Mouse (Mus musculus) frontal cortex, postnatal 10 days (tissue): ENCODE results near the gene Olfr987.
"Not testable (repeated sequence)": the region's sequence is repeated elsewhere in the genome, so short reads cannot be mapped to it uniquely, and the experiment has no call there.

Experiments used
- DNase-seq, 2 experiments: peaks; one replicate each; pipeline ENCODE4 v3.0.0; 2022; ENCODE audit warnings: low spot score in 2 of 2, mixed read lengths in 1 of 2

Gene Olfr987

GRCm38 (mm10) chr2:85339215-85339614, at the start of gene Olfr987:
TSS of gene Olfr987 (minus strand) at chr2:85339315.
- DNase-seq: not testable (repeated sequence)

GRCm38 (mm10) chr2:85363127-85363526, 24.0 kb upstream of the Olfr987 start, which contains the start of gene Olfr988:
TSS of gene Olfr988 (minus strand) at chr2:85363227.
- not testable (repeated sequence) for DNase-seq

GRCm38 (mm10) chr2:85339972-85340371, 857 bp upstream of the Olfr987 start:
- no peak for DNase-seq

- DNase-seq: no peak
Observed at GRCm38 (mm10) chr2:85319106-85319505, 20.0 kb downstream of the Olfr987 start.

- no peak for DNase-seq
Observed at GRCm38 (mm10) chr2:85285406-85285805, 53.7 kb downstream of the Olfr987 start.

GRCm38 (mm10) chr2:85284626-85285025, 54.5 kb downstream of the Olfr987 start:
- DNase-seq: peak; percentile 48 to 53

GRCm38 (mm10) chr2:85283631-85284466, 55.3 kb downstream of the Olfr987 start:
- DNase-seq: no peak

GRCm38 (mm10) chr2:85281023-85281422, 58.1 kb downstream of the Olfr987 start:
- DNase-seq: no peak
